Mouse (Mus musculus): ENCODE results near the gene 1500011B03Rik. TPM values are rescaled to one million over a fixed set of nuclear protein-coding genes. Genes with fewer than 3 reads are reported as not detected.

1500011B03Rik gene
- polyA plus RNA-seq, 1 experiment from 2014 or later: 62.7 TPM

GRCm38 (mm10) chr5:114807063-114807462, 16.2 kb downstream of the 1500011B03Rik start:
- H3K4me1 ChIP-seq (ENCODE audit: control insufficient read depth, insufficient read depth, low read length): peaks cover 22% of the 10 kb centered on the region
- H3K9me3 ChIP-seq (replicated peaks; ENCODE audit: control insufficient read depth, low read length): no peaks in the 10 kb centered on the region
- peak overlapping the region; percentile 72 for H3K27ac ChIP-seq (ENCODE audit: low read depth, low read length)
- H3K4me2 ChIP-seq: peak overlapping the region; percentile 41
- no peaks in the 10 kb centered on the region for H3K27me3 ChIP-seq (ENCODE audit: control insufficient read depth, insufficient read depth, low read length)
- no peak for ATAC-seq (replicated peaks; ENCODE audit: insufficient number of reproducible peaks, low FRiP score, low TSS enrichment)
- WGBS (ENCODE audit: insufficient replicate concordance): 29% methylated on average over 9 of the region's 9 CpGs
- peak overlapping the region; percentile 46; the same call in 1 of the 2 replicates for H3K9ac ChIP-seq (ENCODE audit: low read depth, low read length)
- H3K36me3 ChIP-seq (ENCODE audit: control insufficient read depth, insufficient read depth, low read length): peaks cover 5% of the 10 kb centered on the region; the same call in 1 of the 2 replicates
- H3K4me3 ChIP-seq (ENCODE audit: low read depth, low read length): no peak overlapping the region

- Histone ChIP-seq H3K4me2 (peak overlapping the region; percentile 41), H3K27ac (ENCODE audit: low read depth, low read length) (peak overlapping the region; percentile 72), H3K4me3 (ENCODE audit: low read depth, low read length) (no peak overlapping the region), H3K27me3 (ENCODE audit: control insufficient read depth, insufficient read depth, low read length) (no peaks in the 10 kb centered on the region), H3K9me3 (replicated peaks; ENCODE audit: control insufficient read depth, low read length) (no peaks in the 10 kb centered on the region), H3K36me3 (ENCODE audit: control insufficient read depth, insufficient read depth, low read length) (peaks cover 7% of the 10 kb centered on the region), H3K9ac (ENCODE audit: low read depth, low read length) (peak overlapping the region; percentile 22; the same call in 1 of the 2 replicates), H3K4me1 (ENCODE audit: control insufficient read depth, insufficient read depth, low read length) (peaks cover 22% of the 10 kb centered on the region)
- no peak for ATAC-seq (replicated peaks; ENCODE audit: insufficient number of reproducible peaks, low FRiP score, low TSS enrichment)
- WGBS (ENCODE audit: insufficient replicate concordance): 73% methylated on average over 8 of the region's 8 CpGs
These were observed 16.6 kb downstream of the 1500011B03Rik start for GRCm38 (mm10) chr5:114806636-114807035.

- no peak for ATAC-seq (replicated peaks; ENCODE audit: insufficient number of reproducible peaks, low FRiP score, low TSS enrichment)
- Histone ChIP-seq H3K36me3 (ENCODE audit: control insufficient read depth, insufficient read depth, low read length) (peaks cover 10% of the 10 kb centered on the region), H3K4me3 (ENCODE audit: low read depth, low read length) (no peak overlapping the region), H3K9me3 (replicated peaks; ENCODE audit: control insufficient read depth, low read length) (no peaks in the 10 kb centered on the region), H3K4me2 (no peak overlapping the region; the same call in 1 of the 2 replicates), H3K9ac (ENCODE audit: low read depth, low read length) (no peak overlapping the region), H3K27me3 (ENCODE audit: control insufficient read depth, insufficient read depth, low read length) (no peaks in the 10 kb centered on the region), H3K4me1 (ENCODE audit: control insufficient read depth, insufficient read depth, low read length) (peaks cover 22% of the 10 kb centered on the region), H3K27ac (ENCODE audit: low read depth, low read length) (peak overlapping the region; percentile 72)
- WGBS (ENCODE audit: insufficient replicate concordance): 63% methylated on average over 15 of the region's 15 CpGs
These were observed 17.6 kb downstream of the 1500011B03Rik start for GRCm38 (mm10) chr5:114805436-114806350.

GRCm38 (mm10) chr5:114804958-114805357, 18.3 kb downstream of the 1500011B03Rik start:
- no peak overlapping the region for H3K9ac ChIP-seq (ENCODE audit: low read depth, low read length)
- no peak overlapping the region for H3K27ac ChIP-seq (ENCODE audit: low read depth, low read length)
- H3K4me3 ChIP-seq (ENCODE audit: low read depth, low read length): no peak overlapping the region
- 39% methylated on average over 3 of the region's 3 CpGs for WGBS (ENCODE audit: insufficient replicate concordance)
- H3K27me3 ChIP-seq (ENCODE audit: control insufficient read depth, insufficient read depth, low read length): no peaks in the 10 kb centered on the region
- no peak overlapping the region for H3K4me2 ChIP-seq
- no peak for ATAC-seq (replicated peaks; ENCODE audit: insufficient number of reproducible peaks, low FRiP score, low TSS enrichment)
- H3K9me3 ChIP-seq (replicated peaks; ENCODE audit: control insufficient read depth, low read length): no peaks in the 10 kb centered on the region
- H3K36me3 ChIP-seq (ENCODE audit: control insufficient read depth, insufficient read depth, low read length): peaks cover 10% of the 10 kb centered on the region
- H3K4me1 ChIP-seq (ENCODE audit: control insufficient read depth, insufficient read depth, low read length): peaks cover 22% of the 10 kb centered on the region

GRCm38 (mm10) chr5:114804335-114804734, 18.9 kb downstream of the 1500011B03Rik start:
- Histone ChIP-seq H3K9me3 (replicated peaks; ENCODE audit: control insufficient read depth, low read length) (no peaks in the 10 kb centered on the region), H3K4me1 (ENCODE audit: control insufficient read depth, insufficient read depth, low read length) (peaks cover 22% of the 10 kb centered on the region), H3K4me2 (no peak overlapping the region), H3K27me3 (ENCODE audit: control insufficient read depth, insufficient read depth, low read length) (no peaks in the 10 kb centered on the region), H3K36me3 (ENCODE audit: control insufficient read depth, insufficient read depth, low read length) (peaks cover 13% of the 10 kb centered on the region), H3K9ac (ENCODE audit: low read depth, low read length) (no peak overlapping the region), H3K4me3 (ENCODE audit: low read depth, low read length) (no peak overlapping the region), H3K27ac (ENCODE audit: low read depth, low read length) (no peak overlapping the region)
- ATAC-seq (replicated peaks; ENCODE audit: insufficient number of reproducible peaks, low FRiP score, low TSS enrichment): no peak
- 92% methylated on average over 13 of the region's 13 CpGs for whole genome bisulfite sequencing (ENCODE audit: insufficient replicate concordance)

GRCm38 (mm10) chr5:114803231-114803630, 20.0 kb downstream of the 1500011B03Rik start:
- Histone ChIP-seq H3K9ac (ENCODE audit: low read depth, low read length) (no peak overlapping the region), H3K4me1 (ENCODE audit: control insufficient read depth, insufficient read depth, low read length) (peaks cover 19% of the 10 kb centered on the region), H3K27me3 (ENCODE audit: control insufficient read depth, insufficient read depth, low read length) (no peaks in the 10 kb centered on the region), H3K4me2 (no peak overlapping the region), H3K9me3 (replicated peaks; ENCODE audit: control insufficient read depth, low read length) (no peaks in the 10 kb centered on the region), H3K36me3 (ENCODE audit: control insufficient read depth, insufficient read depth, low read length) (peaks cover 13% of the 10 kb centered on the region), H3K27ac (ENCODE audit: low read depth, low read length) (no peak overlapping the region), H3K4me3 (ENCODE audit: low read depth, low read length) (no peak overlapping the region)
- no peak for ATAC-seq (replicated peaks; ENCODE audit: insufficient number of reproducible peaks, low FRiP score, low TSS enrichment)
- WGBS (ENCODE audit: insufficient replicate concordance): 87% methylated on average over 13 of the region's 13 CpGs

- peaks cover 13% of the 10 kb centered on the region for H3K36me3 ChIP-seq (ENCODE audit: control insufficient read depth, insufficient read depth, low read length)
- ATAC-seq (replicated peaks; ENCODE audit: insufficient number of reproducible peaks, low FRiP score, low TSS enrichment): no peak
These were observed 21.4 kb downstream of the 1500011B03Rik start for GRCm38 (mm10) chr5:114801841-114802240.

GRCm38 (mm10) chr5:114801049-114801448, 22.2 kb downstream of the 1500011B03Rik start:
- Histone ChIP-seq H3K9ac (ENCODE audit: low read depth, low read length) (no peak overlapping the region), H3K4me1 (ENCODE audit: control insufficient read depth, insufficient read depth, low read length) (peaks cover 9% of the 10 kb centered on the region), H3K9me3 (replicated peaks; ENCODE audit: control insufficient read depth, low read length) (no peaks in the 10 kb centered on the region), H3K27me3 (ENCODE audit: control insufficient read depth, insufficient read depth, low read length) (no peaks in the 10 kb centered on the region), H3K4me3 (ENCODE audit: low read depth, low read length) (no peak overlapping the region), H3K4me2 (no peak overlapping the region), H3K36me3 (ENCODE audit: control insufficient read depth, insufficient read depth, low read length) (peaks cover 13% of the 10 kb centered on the region), H3K27ac (ENCODE audit: low read depth, low read length) (no peak overlapping the region)
- ATAC-seq (replicated peaks; ENCODE audit: insufficient number of reproducible peaks, low FRiP score, low TSS enrichment): no peak
- 19% methylated on average over 8 of the region's 8 CpGs for WGBS (ENCODE audit: insufficient replicate concordance)

More at GRCm38 (mm10) chr5:114801841-114802240, 21.4 kb downstream of the 1500011B03Rik start:
- no peak overlapping the region for H3K4me2 ChIP-seq
- H3K9me3 ChIP-seq (replicated peaks; ENCODE audit: control insufficient read depth, low read length): no peaks in the 10 kb centered on the region
- peaks cover 7% of the 10 kb centered on the region for H3K4me1 ChIP-seq (ENCODE audit: control insufficient read depth, insufficient read depth, low read length)
- no peak overlapping the region for H3K9ac ChIP-seq (ENCODE audit: low read depth, low read length)
- no peak overlapping the region for H3K27ac ChIP-seq (ENCODE audit: low read depth, low read length)
- H3K27me3 ChIP-seq (ENCODE audit: control insufficient read depth, insufficient read depth, low read length): no peaks in the 10 kb centered on the region
- no peak overlapping the region for H3K4me3 ChIP-seq (ENCODE audit: low read depth, low read length)
- 92% methylated on average over 6 of the region's 6 CpGs for WGBS (ENCODE audit: insufficient replicate concordance)

All from heart, embryonic 11.5 days (tissue).